Mouse (Mus musculus) C2C12 (cell line): ENCODE results near the gene Gatd1.

Experiments used
- CEBPB ChIP-seq: IDR thresholded peaks from one replicate; pipeline ENCODE4 v1.6.1; 2011; ENCODE audit warnings: low read depth, mild to moderate bottlenecking, control low read depth, moderate library complexity
- CTCF ChIP-seq: IDR thresholded peaks from one replicate; pipeline ENCODE4 v1.5.1; 2011; ENCODE audit not compliant: control insufficient read depth, insufficient read depth, insufficient read length
- MAX ChIP-seq: IDR thresholded peaks from one replicate; pipeline ENCODE4 v1.6.1; 2011; ENCODE audit warnings: mild to moderate bottlenecking, control low read depth
- MYOD1 ChIP-seq: IDR thresholded peaks from one replicate; pipeline ENCODE4 v1.6.1; 2011; ENCODE audit warnings: low read depth; ENCODE audit not compliant: control insufficient read depth, insufficient read length
- MYOG ChIP-seq: IDR thresholded peaks from one replicate; pipeline ENCODE4 v1.6.1; 2011; ENCODE audit not compliant: control insufficient read depth, insufficient read length; ENCODE audit errors: extremely low read depth
- USF1 ChIP-seq: IDR thresholded peaks from one replicate; pipeline ENCODE4 v1.6.1; 2011; ENCODE audit warnings: low read depth, mild to moderate bottlenecking, control low read depth, moderate library complexity

DNA sequence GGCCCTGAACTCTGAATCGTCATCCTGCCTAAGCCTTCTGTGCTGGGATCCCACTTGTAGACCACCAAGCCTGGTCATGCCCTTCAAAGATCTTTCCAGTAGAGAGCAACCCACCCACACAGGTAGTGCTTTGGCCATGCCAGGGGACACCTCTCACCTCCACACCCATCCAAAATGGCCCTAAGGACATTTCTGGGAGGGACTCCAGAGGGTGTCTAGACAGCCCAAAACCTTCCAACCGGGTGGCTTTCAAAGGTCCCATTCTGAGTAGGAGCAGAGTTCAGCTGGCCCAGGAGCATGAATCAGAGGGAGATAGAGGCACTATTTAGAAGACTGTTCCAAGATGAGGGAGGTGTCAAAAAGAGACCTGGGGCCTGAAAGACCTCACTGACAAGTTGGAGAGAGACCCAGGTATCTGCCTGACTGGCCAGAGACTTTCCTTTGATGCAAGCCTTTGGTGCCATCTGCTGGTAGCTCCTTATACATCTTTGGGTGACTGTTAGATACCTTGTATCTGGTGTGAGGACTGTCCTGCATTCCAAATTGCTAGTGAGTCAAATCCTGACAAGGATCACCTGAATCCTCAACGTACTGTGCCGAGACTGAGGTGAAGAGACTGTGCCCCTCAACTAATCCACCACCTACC lies 50.7 kb downstream of the Gatd1 start:
- TF ChIP-seq CTCF (peak; percentile 46), CEBPB (no peak), USF1 (no peak), MAX (no peak), MYOD1 (no peak), MYOG (no peak)
